Mouse (Mus musculus) hindbrain, embryonic 14.5 days (tissue): ENCODE results near the gene Calhm3. TPM values are rescaled to one million over a fixed set of nuclear protein-coding genes. Genes with fewer than 3 reads are reported as not detected.

Experiments
- ATAC-seq: fragments of 200-750 bp; cut with Nextera tagmentation; 2 replicates; pipeline ENCODE4 v1.8.0; 2017; ENCODE audit warnings: moderate number of reproducible peaks, mild to moderate bottlenecking, moderate TSS enrichment, moderate library complexity; ENCODE audit not compliant: low FRiP score
- DNase-seq: peaks from one replicate; pipeline ENCODE4 v3.0.0-alpha.2; 2015; ENCODE audit warnings: low spot score
- H3K27ac ChIP-seq: fragments of 300-500 bp; sonication (generic); 2 replicates; pipeline ENCODE4 v1.5.1; 2014; ENCODE audit warnings: mild to moderate bottlenecking, moderate library complexity
- H3K27me3 ChIP-seq: fragments of 300-500 bp; sonication (generic); 2 replicates; pipeline ENCODE4 v1.6.1; 2014; ENCODE audit warnings: mild to moderate bottlenecking, low read length, mixed read lengths; ENCODE audit not compliant: control insufficient read depth, insufficient read depth
- H3K36me3 ChIP-seq: fragments of 300-500 bp; sonication (generic); replicated peaks from 2 replicates; pipeline ENCODE4 v1.6.1; 2014; ENCODE audit not compliant: control insufficient read depth, insufficient read depth
- H3K4me1 ChIP-seq: fragments of 300-500 bp; sonication (generic); replicated peaks from 2 replicates; pipeline ENCODE4 v1.6.1; 2014; ENCODE audit warnings: antibody characterized with exemption, low read length, mixed read lengths; ENCODE audit not compliant: control insufficient read depth, insufficient read depth
- H3K4me2 ChIP-seq: fragments of 300-500 bp; sonication (generic); replicated peaks from 2 replicates; pipeline ENCODE4 v1.6.1; 2014; ENCODE audit warnings: mild to moderate bottlenecking, moderate library complexity
- H3K4me3 ChIP-seq: fragments of 300-500 bp; sonication (generic); replicated peaks from 2 replicates; pipeline ENCODE4 v1.5.1; 2014; ENCODE audit warnings: mild to moderate bottlenecking, low read length
- H3K9ac ChIP-seq: fragments of 300-500 bp; sonication (generic); 2 replicates; pipeline ENCODE4 v1.6.1; 2014
- H3K9me3 ChIP-seq: fragments of 300-500 bp; sonication (generic); 2 replicates; pipeline ENCODE4 v1.6.1; 2016; ENCODE audit warnings: low read length; ENCODE audit not compliant: control insufficient read depth
- WGBS: fragments of 180-500 bp; shearing (Covaris S2); extraction: QIAGEN DNeasy Blood & Tissue Kit; methylation state at CpG from one replicate; pipeline ENCODE4 v1.1.7; 2014; 5-methylcytosine and 5-hydroxymethylcytosine counted together
- polyA plus RNA-seq: library from polyadenylated mRNA; unstranded; fragments of >200 nt; fragmentation: Nextera tagmentation; extraction: Ambion mirVana; gene quantifications from 2 replicates; pipeline ENCODE4 v1.2.1, GENCODE M21; 2014

Gene Calhm3
- polyA plus RNA-seq, 1 experiment from 2014 or later = not detected

GRCm38 (mm10) chr19:47175472-47175871, 17.9 kb upstream of the Calhm3 start:
- Histone ChIP-seq H3K27ac (no peak overlapping the region), H3K36me3 (no peaks in the 10 kb centered on the region), H3K27me3 (peaks cover 6% of the 10 kb centered on the region; the same call in 1 of the 2 replicates), H3K4me2 (no peak overlapping the region), H3K9me3 (no peaks in the 10 kb centered on the region), H3K4me3 (no peak overlapping the region), H3K9ac (no peak overlapping the region), H3K4me1 (peaks cover 13% of the 10 kb centered on the region)
- DNase-seq = no peak
- WGBS = 71% methylated on average over 2 of the region's 2 CpGs
- ATAC-seq = no peak

- Histone ChIP-seq H3K9me3 (no peaks in the 10 kb centered on the region), H3K27ac (no peak overlapping the region), H3K4me3 (no peak overlapping the region), H3K27me3 (no peaks in the 10 kb centered on the region), H3K4me2 (no peak overlapping the region), H3K4me1 (peaks cover 4% of the 10 kb centered on the region; the same call in 1 of the 2 replicates), H3K9ac (no peak overlapping the region), H3K36me3 (no peaks in the 10 kb centered on the region)
- ATAC-seq = no peak
- no peak for DNase-seq
- WGBS = 61% methylated on average over 3 of the region's 3 CpGs
Observed at GRCm38 (mm10) chr19:47174515-47174914, 17.0 kb upstream of the Calhm3 start.

GRCm38 (mm10) chr19:47168793-47169412, 11.3 kb upstream of the Calhm3 start:
- DNase-seq (peak; percentile 92), ATAC-seq (peak; percentile 46; the same call in 1 of the 2 replicates)
- Histone ChIP-seq H3K27ac (no peak overlapping the region), H3K4me1 (no peaks in the 10 kb centered on the region), H3K9me3 (peaks cover 5% of the 10 kb centered on the region; the same call in 1 of the 2 replicates), H3K9ac (no peak overlapping the region), H3K4me2 (no peak overlapping the region), H3K36me3 (no peaks in the 10 kb centered on the region), H3K27me3 (no peaks in the 10 kb centered on the region), H3K4me3 (no peak overlapping the region)
- 26% methylated on average over 11 of the region's 11 CpGs for WGBS

- DNase-seq = peak; percentile 75
- no peaks in the 10 kb centered on the region for H3K36me3 ChIP-seq
- peaks cover 5% of the 10 kb centered on the region; the same call in 1 of the 2 replicates for H3K9me3 ChIP-seq
- no peak for ATAC-seq
- H3K27me3 ChIP-seq = no peaks in the 10 kb centered on the region
- no peak overlapping the region for H3K27ac ChIP-seq
- 9% methylated on average over 13 of the region's 13 CpGs for WGBS
- no peak overlapping the region for H3K4me2 ChIP-seq
- no peak overlapping the region for H3K9ac ChIP-seq
- H3K4me1 ChIP-seq = no peaks in the 10 kb centered on the region
- H3K4me3 ChIP-seq = no peak overlapping the region
Observed at GRCm38 (mm10) chr19:47168223-47168622, 10.7 kb upstream of the Calhm3 start.

- Histone ChIP-seq H3K9me3 (peaks cover 5% of the 10 kb centered on the region; the same call in 1 of the 2 replicates), H3K4me1 (no peaks in the 10 kb centered on the region), H3K9ac (no peak overlapping the region), H3K4me2 (no peak overlapping the region), H3K27me3 (no peaks in the 10 kb centered on the region), H3K36me3 (no peaks in the 10 kb centered on the region), H3K27ac (no peak overlapping the region), H3K4me3 (no peak overlapping the region)
- no peak for ATAC-seq
- DNase-seq = no peak
- WGBS = 59% methylated on average over 7 of the region's 7 CpGs
Observed at GRCm38 (mm10) chr19:47167617-47168214, 10.2 kb upstream of the Calhm3 start.

- no peak for ATAC-seq
- Histone ChIP-seq H3K4me1 (no peaks in the 10 kb centered on the region), H3K27me3 (no peaks in the 10 kb centered on the region), H3K36me3 (no peaks in the 10 kb centered on the region), H3K9ac (no peak overlapping the region), H3K9me3 (peaks cover 5% of the 10 kb centered on the region; the same call in 1 of the 2 replicates), H3K27ac (no peak overlapping the region), H3K4me3 (no peak overlapping the region), H3K4me2 (no peak overlapping the region)
- no peak for DNase-seq
- 12% methylated on average over 3 of the region's 3 CpGs for WGBS
Observed at GRCm38 (mm10) chr19:47166758-47167157, 9.2 kb upstream of the Calhm3 start.

GRCm38 (mm10) chr19:47163176-47163744, 5.7 kb upstream of the Calhm3 start:
- Histone ChIP-seq H3K9ac (no peak overlapping the region), H3K27me3 (no peaks in the 10 kb centered on the region), H3K4me2 (no peak overlapping the region), H3K4me1 (no peaks in the 10 kb centered on the region), H3K9me3 (peaks cover 5% of the 10 kb centered on the region; the same call in 1 of the 2 replicates), H3K4me3 (no peak overlapping the region), H3K27ac (no peak overlapping the region), H3K36me3 (no peaks in the 10 kb centered on the region)
- no peak for DNase-seq
- ATAC-seq = no peak
- WGBS = 96% methylated on average over 6 of the region's 6 CpGs

GRCm38 (mm10) chr19:47161669-47162068, 4.1 kb upstream of the Calhm3 start:
- Histone ChIP-seq H3K4me1 (no peaks in the 10 kb centered on the region), H3K4me2 (no peak overlapping the region), H3K36me3 (no peaks in the 10 kb centered on the region), H3K27ac (no peak overlapping the region), H3K9me3 (peaks cover 5% of the 10 kb centered on the region; the same call in 1 of the 2 replicates), H3K27me3 (no peaks in the 10 kb centered on the region), H3K9ac (no peak overlapping the region), H3K4me3 (no peak overlapping the region)
- DNase-seq (no peak), ATAC-seq (no peak)
- WGBS = 65% methylated on average over 4 of the region's 4 CpGs

- Histone ChIP-seq H3K4me2 (no peak overlapping the region), H3K4me3 (no peak overlapping the region), H3K36me3 (no peaks in the 10 kb centered on the region), H3K4me1 (no peaks in the 10 kb centered on the region), H3K27ac (no peak overlapping the region), H3K27me3 (no peaks in the 10 kb centered on the region), H3K9me3 (no peaks in the 10 kb centered on the region), H3K9ac (no peak overlapping the region)
- DNase-seq (no peak), ATAC-seq (no peak)
- 95% methylated on average over 7 of the region's 7 CpGs for WGBS
Observed at GRCm38 (mm10) chr19:47153767-47154166, 3.8 kb downstream of the Calhm3 start.
